8 mouse cellular contexts compared by ENCODE assay signal in the genomic region with DNA sequence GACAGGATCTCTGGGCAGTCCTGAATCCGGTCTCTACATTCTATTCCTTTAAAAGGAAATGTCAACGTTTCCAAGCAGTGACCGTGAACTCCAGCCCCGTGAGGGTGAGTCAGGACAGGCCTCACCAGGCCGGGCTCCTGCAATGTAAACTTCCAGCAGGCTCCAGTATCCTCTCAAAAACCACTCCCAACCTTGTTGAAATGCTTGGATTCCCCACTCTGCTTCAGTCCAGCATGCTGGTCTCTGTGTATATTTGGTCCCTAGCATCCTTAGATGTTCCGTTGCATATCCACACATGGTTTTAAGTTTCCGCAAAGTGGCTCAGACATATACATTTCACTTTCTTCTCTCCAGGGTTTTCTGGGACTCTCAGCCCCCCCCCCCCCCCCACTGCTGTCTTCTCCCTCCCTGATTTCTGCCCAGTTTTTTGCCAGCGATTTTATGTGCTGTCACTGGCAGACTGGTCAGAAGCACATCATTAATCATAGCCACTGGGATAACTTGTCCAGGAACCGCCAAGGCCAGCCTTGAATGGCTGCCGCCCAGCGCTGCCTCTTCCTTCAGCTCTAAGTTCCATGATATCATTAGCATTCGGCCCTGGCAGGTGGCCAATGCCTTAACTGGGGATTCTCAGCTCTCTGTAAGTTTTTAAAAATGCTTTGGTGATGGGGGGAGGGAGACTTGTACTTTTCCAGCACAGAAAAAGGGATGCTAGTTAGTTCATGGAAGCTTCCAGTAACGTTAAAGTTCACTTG.
A peak's percentile ranks its signal among the peaks of the same experiment; 100 is the strongest.
DNase-seq lines count a peak whose midpoint lies in the region; ATAC-seq and TF ChIP-seq lines count a peak whose summit lies in the region.

No protein-coding gene starts in this region.

- no peaks in the 10 kb centered on the region for H3K27me3 ChIP-seq in hindbrain, postnatal 0 days (ENCODE audit: insufficient read depth, low read length)
- no peaks in the 10 kb centered on the region for H3K27me3 ChIP-seq in liver, embryonic 11.5 days (replicated peaks; ENCODE audit: control insufficient read depth, insufficient read depth, low read length)

- H3K4me2 ChIP-seq in hindbrain, postnatal 0 days (ENCODE audit: low read depth, low read length) = no peak overlapping the region
- no peak overlapping the region for H3K4me2 ChIP-seq in liver, embryonic 11.5 days

- no peaks in the 10 kb centered on the region for H3K9me3 ChIP-seq in hindbrain, postnatal 0 days (ENCODE audit: low read length)
- no peaks in the 10 kb centered on the region for H3K9me3 ChIP-seq in liver, embryonic 11.5 days (ENCODE audit: control insufficient read depth, low read length)

- H3K9ac ChIP-seq in hindbrain, postnatal 0 days (replicated peaks; ENCODE audit: low read length) = no peak overlapping the region
- H3K9ac ChIP-seq in liver, embryonic 11.5 days (ENCODE audit: low read depth, low read length) = no peak overlapping the region

- H3K4me1 ChIP-seq in hindbrain, postnatal 0 days (ENCODE audit: insufficient read depth, low read length) = peaks cover 17% of the 10 kb centered on the region
- H3K4me1 ChIP-seq in liver, embryonic 11.5 days (replicated peaks; ENCODE audit: control insufficient read depth, insufficient read depth, low read length) = no peaks in the 10 kb centered on the region

- 41% methylated on average over 13 of the region's 13 CpGs for WGBS in hindbrain, postnatal 0 days
- WGBS in liver, embryonic 11.5 days = 52% methylated on average over 13 of the region's 13 CpGs

- H3K27ac ChIP-seq in hindbrain, postnatal 0 days = no peak overlapping the region
- peak overlapping the region; percentile 49; the same call in 1 of the 2 replicates for H3K27ac ChIP-seq in liver, embryonic 11.5 days (ENCODE audit: low read depth, low read length)

- no peak for ATAC-seq in hindbrain, postnatal 0 days
- no peak; the same call in 1 of the 2 replicates for ATAC-seq in liver, embryonic 11.5 days (replicated peaks; ENCODE audit: low FRiP score)
- ATAC-seq in erythroid progenitor cell, adult 5-6 weeks (replicated peaks; ENCODE audit: low FRiP score, poor library complexity, severe bottlenecking) = no peak

- no peaks in the 10 kb centered on the region for H3K36me3 ChIP-seq in hindbrain, postnatal 0 days (ENCODE audit: insufficient read depth, low read length)
- H3K36me3 ChIP-seq in liver, embryonic 11.5 days (ENCODE audit: control insufficient read depth, insufficient read depth, low read length) = no peaks in the 10 kb centered on the region

- TF ChIP-seq CTCF in hindbrain, postnatal 0 days (IDR thresholded peaks at IDR 0.05; ENCODE audit: low read depth) = no peak

- DNase-seq in 3134 (ENCODE audit: extremely low read depth, insufficient read length, low spot score) = peak; percentile 74
- DNase-seq in adrenal gland, adult 18-20 months (ENCODE audit: low spot score in 2 of 2) = peak; percentile 77 to 79
- DNase-seq in gastrocnemius, adult 8-10 months (ENCODE audit: low spot score in 2 of 2) = peak; percentile 41 to 69
- DNase-seq in hindbrain, postnatal 0 days (ENCODE audit: low spot score) = peak; percentile 76
- DNase-seq in liver, embryonic 11.5 days (ENCODE audit: low spot score) = no peak
- DNase-seq in retina, embryonic 14.5 days (ENCODE audit: low spot score) = peak; percentile 52
- DNase-seq in T-cell, adult 2 months (ENCODE audit: low spot score) = no peak

- H3K4me3 ChIP-seq in hindbrain, postnatal 0 days (ENCODE audit: low read length) = no peak overlapping the region
- H3K4me3 ChIP-seq in liver, embryonic 11.5 days (ENCODE audit: low read depth, low read length) = no peak overlapping the region

Comparison
In these comparisons a context has a peak if more than half of its experiments do, and no peak if none do; other contexts are left out.
1. DNase-seq: peak in 3134 (single experiment), adrenal gland, adult 18-20 months (2 of 2), gastrocnemius, adult 8-10 months (2 of 2), hindbrain, postnatal 0 days (single experiment) and retina, embryonic 14.5 days (single experiment); none in liver, embryonic 11.5 days (single experiment) and T-cell, adult 2 months (single experiment).